Mouse (Mus musculus): Measurements from ENCODE around the gene Iscu.

DNA sequence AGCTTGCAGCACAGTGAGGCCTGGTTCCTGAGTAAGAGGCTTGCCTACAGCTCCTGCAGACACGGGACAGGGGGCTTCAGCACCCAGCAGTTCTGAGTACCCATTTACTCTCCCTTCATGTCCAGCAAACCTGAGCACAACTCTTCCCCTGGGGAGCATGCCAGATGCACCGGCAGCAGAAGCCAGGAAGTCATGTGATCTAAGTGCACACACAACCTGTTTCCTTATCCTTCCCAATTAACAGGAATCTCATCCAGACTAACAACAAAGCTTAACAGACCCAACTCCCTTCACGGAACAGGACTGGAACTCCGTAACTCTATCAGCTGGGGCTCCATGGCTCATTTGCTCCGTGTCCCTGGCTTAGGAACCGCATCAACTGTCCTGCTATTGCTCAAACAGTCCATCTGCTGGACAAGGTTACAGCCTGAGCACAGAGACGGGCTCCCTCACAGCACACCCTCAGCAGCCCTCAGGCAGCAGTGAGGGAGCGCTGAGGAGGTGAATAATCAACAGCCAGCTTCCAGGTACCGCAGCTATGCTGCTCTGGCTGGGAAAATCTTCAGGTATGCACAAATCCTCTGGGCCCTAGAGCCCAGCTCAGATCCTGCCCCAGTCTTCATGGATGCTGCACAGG, 20.9 kb upstream of the Iscu start:
- TF ChIP-seq CTCF (IDR thresholded peaks at IDR 0.05; ENCODE audit: low read depth) (no peak), EP300 (optimal IDR thresholded peaks at IDR 0.05) (no peak)

Measured in stomach, postnatal 0 days (tissue).